Mouse (Mus musculus) bone marrow, adult 2 months (tissue): ENCODE results near the gene Ctla4. TPM values are rescaled to one million over a fixed set of nuclear protein-coding genes. Genes with fewer than 3 reads are reported as not detected.
A peak's percentile ranks its signal among the peaks of the same experiment; 100 is the strongest.

Source experiments
- H3K27ac ChIP-seq: fragments of 200-500 bp; 2 replicates; pipeline ENCODE4 v1.5.1; 2012; ENCODE audit warnings: low read depth, mild to moderate bottlenecking, control low read depth, inconsistent platforms, low read length; ENCODE audit not compliant: control insufficient read depth, poor library complexity, insufficient read depth
- H3K4me1 ChIP-seq: fragments of 200-500 bp; 2 replicates; pipeline ENCODE4 v1.6.1; 2011; ENCODE audit warnings: low read length; ENCODE audit not compliant: control insufficient read depth, insufficient read depth
- H3K4me3 ChIP-seq: fragments of 200-500 bp; replicated peaks from 2 replicates; pipeline ENCODE3; 2011; ENCODE audit warnings: mild to moderate bottlenecking, low read depth, low read length, control low read depth; ENCODE audit not compliant: control insufficient read depth
- CTCF ChIP-seq: fragments of 200-500 bp; IDR thresholded peaks from 2 replicates; pipeline ENCODE4 v1.5.1; 2011; ENCODE audit warnings: low read length, control low read depth; ENCODE audit not compliant: control insufficient read depth, insufficient read depth
- POLR2A ChIP-seq: fragments of 200-500 bp; IDR thresholded peaks from 2 replicates; pipeline ENCODE4 v1.6.1; 2011; ENCODE audit warnings: low read depth, mild to moderate bottlenecking, control low read depth, low read length, borderline replicate concordance; ENCODE audit not compliant: control insufficient read depth
- WGBS: fragments of 180-500 bp; shearing (Covaris S2); methylation state at CpG from one replicate; pipeline ENCODE4 v1.1.7; 2018; 5-methylcytosine and 5-hydroxymethylcytosine counted together
- polyA plus RNA-seq: library from polyadenylated mRNA; stranded (reverse); fragments of >200 nt; gene quantifications from 2 replicates; pipeline ENCODE4 v1.2.4, GENCODE M21; 2011; ENCODE audit warnings: low replicate concordance; ENCODE audit not compliant: missing spikeins, insufficient read depth, insufficient read length

Gene Ctla4
- polyA plus RNA-seq, 1 experiment, result not detected

- Histone ChIP-seq H3K27ac (no peak overlapping the region), H3K4me1 (peaks cover 4% of the 10 kb centered on the region), H3K4me3 (no peak overlapping the region)
- WGBS, result 18% methylated on average over 5 of the region's 5 CpGs
- TF ChIP-seq CTCF (no peak), POLR2A (no peak)
Observed at GRCm38 (mm10) chr1:60860955-60861354, 25.8 kb upstream of the Ctla4 start.

DNA sequence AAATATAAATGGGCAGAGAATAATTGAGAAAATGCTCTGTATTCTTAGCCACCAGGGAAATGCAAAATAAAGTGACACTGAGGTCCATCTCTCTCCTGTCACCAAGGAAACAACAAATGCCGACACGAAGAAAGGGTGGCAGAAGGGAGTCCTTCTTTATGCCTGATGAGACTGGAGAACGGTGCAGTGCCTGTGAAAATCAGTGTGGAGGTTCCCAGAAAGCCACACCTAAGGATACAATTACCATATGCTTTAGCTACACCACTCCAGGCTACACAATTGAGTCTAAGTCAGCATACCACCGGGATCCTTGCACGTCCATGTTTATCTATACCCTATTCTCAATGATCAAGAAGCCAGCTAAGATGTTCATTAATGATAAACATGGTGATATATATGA, 25.4 kb upstream of the Ctla4 start:
- TF ChIP-seq POLR2A (no peak), CTCF (no peak)
- 84% methylated on average over 5 of the region's 5 CpGs for WGBS
- H3K4me1 ChIP-seq, result peaks cover 4% of the 10 kb centered on the region

DNA sequence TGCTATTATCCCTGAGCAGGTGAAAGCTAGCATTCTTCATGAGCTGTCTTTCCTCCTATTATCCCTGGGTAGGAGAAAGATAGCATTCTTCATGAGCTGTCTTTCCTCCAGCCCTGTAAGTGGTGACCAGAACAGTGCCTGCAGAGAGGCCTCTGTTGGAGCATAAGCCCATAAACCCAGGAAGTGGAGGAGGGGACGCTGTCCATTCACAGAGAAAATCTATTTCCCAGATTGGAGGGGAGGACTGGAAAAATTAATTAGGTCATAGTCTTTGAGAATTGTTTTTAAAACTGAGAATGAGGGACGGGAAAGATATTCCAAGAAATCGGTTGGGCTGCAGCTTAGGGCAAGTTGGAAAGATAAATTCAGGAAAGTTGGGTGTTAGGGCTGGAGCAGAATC, 24.3 kb upstream of the Ctla4 start:
- Histone ChIP-seq H3K4me3 (no peak overlapping the region), H3K27ac (no peak overlapping the region), H3K4me1 (peaks cover 3% of the 10 kb centered on the region)
- TF ChIP-seq CTCF (no peak), POLR2A (no peak)
- WGBS, result 74% methylated on average over 3 of the region's 3 CpGs

More for the DNA sequence above, 25.4 kb upstream of the Ctla4 start:
- no peak overlapping the region for H3K4me3 ChIP-seq
- no peak overlapping the region for H3K27ac ChIP-seq

GRCm38 (mm10) chr1:60862951-60863461, 23.8 kb upstream of the Ctla4 start:
- H3K4me1 ChIP-seq, result no peaks in the 10 kb centered on the region; the same call in 1 of the 2 replicates
- H3K27ac ChIP-seq, result no peak overlapping the region
- H3K4me3 ChIP-seq, result no peak overlapping the region
- no peak for TF ChIP-seq POLR2A
- no peak for TF ChIP-seq CTCF
- 15% methylated on average over 13 of the region's 13 CpGs for WGBS

DNA sequence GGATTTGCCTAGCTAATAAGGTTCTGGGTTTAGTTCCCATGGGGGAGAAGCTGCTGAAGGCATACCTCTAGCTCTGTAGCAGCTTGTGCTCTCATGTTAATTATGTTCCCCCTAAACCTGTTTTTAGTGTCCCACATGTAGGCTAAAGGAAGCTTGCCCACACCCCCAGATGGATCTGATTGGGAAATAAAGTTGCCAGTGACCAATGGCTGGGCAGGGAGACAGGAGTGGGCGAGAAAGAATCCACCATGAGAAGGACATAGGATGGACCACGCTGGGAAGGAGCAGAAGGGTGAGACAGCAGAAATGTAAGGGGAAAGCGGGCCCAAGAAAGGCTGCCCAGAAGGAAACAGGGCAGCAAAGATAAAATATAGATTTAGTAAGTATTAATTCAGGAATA, 23.1 kb upstream of the Ctla4 start:
- Histone ChIP-seq H3K4me1 (no peaks in the 10 kb centered on the region; the same call in 1 of the 2 replicates), H3K4me3 (no peak overlapping the region), H3K27ac (no peak overlapping the region)
- no peak for TF ChIP-seq POLR2A
- no peak for TF ChIP-seq CTCF
- 52% methylated on average over 3 of the region's 3 CpGs for WGBS

DNA sequence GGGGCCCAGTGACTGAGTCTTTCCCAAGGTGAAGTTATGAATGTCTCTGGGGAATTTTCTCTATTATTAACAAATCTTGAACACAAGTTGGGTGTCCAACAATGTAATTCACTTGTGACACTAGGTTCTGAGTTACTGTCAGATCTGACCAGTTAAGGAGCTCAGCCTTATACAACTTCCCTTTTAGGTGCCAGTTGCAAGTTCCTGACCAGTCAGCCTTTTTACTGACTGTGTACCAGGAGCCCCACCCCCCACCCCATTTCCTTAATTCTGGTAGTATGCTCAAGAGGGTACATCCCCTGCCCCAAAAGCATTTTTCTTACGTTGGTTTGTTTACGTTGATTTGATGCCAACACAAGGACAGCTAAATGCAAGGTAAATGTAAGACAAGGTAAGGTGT, 21.6 kb upstream of the Ctla4 start:
- no peak overlapping the region for H3K4me3 ChIP-seq
- TF ChIP-seq POLR2A (no peak), CTCF (no peak)
- H3K4me1 ChIP-seq, result no peaks in the 10 kb centered on the region; the same call in 1 of the 2 replicates
- H3K27ac ChIP-seq, result no peak overlapping the region
- WGBS, result 15% methylated on average over 2 of the region's 2 CpGs

DNA sequence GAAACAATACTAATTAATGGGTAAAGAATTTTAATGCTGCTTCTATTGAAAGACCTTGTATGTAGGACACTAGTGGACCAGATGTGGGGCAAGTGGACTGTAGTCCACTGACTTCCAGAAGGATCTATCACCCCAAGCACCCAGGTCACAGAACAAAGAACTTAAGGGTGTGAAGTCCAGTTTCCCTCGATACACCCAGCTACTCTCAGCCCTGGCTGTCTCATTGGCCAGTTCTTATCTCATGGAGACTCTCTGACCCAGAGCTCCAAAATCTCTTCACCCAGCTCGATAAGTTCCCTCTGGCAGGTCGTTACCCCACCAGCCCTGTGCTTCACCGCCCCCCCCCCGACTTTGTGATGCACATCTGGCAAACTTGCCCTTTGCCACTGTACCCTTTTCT, 20.8 kb upstream of the Ctla4 start:
- WGBS, result 72% methylated on average over 5 of the region's 5 CpGs
- Histone ChIP-seq H3K27ac (no peak overlapping the region), H3K4me1 (no peaks in the 10 kb centered on the region; the same call in 1 of the 2 replicates), H3K4me3 (no peak overlapping the region)
- no peak for TF ChIP-seq CTCF
- no peak for TF ChIP-seq POLR2A

- TF ChIP-seq POLR2A (no peak), CTCF (peak; percentile 55)
- Histone ChIP-seq H3K4me1 (no peaks in the 10 kb centered on the region; the same call in 1 of the 2 replicates), H3K27ac (no peak overlapping the region), H3K4me3 (no peak overlapping the region)
- WGBS, result 65% methylated on average over 17 of the region's 17 CpGs
Observed at GRCm38 (mm10) chr1:60868333-60869277, 18.2 kb upstream of the Ctla4 start.

DNA sequence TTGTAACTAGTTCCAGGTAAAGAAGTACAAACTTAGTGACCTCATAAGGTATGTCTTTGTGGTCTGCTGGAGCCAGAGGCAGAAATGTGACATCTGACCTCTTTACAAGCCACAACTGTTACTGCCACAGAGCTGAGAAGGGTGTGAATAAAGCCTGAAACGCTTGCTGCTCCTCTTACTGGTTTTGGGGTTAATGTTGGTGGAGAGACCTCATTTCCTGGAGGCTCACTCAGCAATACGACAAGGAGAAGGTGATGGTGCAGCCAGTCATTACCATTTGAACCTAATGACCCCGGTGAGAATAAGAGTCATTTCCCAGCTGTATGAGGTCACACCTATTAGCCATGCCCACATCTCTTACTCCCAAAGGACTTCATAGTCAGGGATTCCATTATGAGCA, 11.5 kb upstream of the Ctla4 start:
- Histone ChIP-seq H3K4me1 (no peaks in the 10 kb centered on the region), H3K4me3 (no peak overlapping the region), H3K27ac (no peak overlapping the region)
- TF ChIP-seq POLR2A, result no peak
- no peak for TF ChIP-seq CTCF
- WGBS, result 27% methylated on average over 3 of the region's 3 CpGs
